Mouse (Mus musculus): ENCODE data around the gene Rerg.

Rerg gene

DNA sequence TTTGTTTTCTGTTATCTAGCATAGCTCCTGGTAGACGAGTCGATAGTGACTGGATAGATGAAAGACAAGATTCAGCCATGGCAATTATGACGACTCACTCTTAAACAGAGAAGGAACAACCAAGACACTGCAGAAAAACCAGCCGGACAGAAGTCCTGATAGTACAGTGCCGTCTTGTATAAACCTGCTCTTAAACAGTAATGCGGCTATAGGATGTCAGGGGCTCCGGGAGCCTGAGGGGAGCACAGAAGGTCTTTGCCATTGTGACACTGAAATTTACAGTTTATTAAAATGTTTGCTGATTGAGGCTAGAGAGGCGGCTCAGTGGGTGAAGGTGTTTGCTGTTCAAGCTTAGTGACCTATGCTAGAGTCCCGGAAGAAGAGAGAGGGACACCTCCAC is 98.8 kb downstream of the Rerg start:
- no peak for DNase-seq

DNA sequence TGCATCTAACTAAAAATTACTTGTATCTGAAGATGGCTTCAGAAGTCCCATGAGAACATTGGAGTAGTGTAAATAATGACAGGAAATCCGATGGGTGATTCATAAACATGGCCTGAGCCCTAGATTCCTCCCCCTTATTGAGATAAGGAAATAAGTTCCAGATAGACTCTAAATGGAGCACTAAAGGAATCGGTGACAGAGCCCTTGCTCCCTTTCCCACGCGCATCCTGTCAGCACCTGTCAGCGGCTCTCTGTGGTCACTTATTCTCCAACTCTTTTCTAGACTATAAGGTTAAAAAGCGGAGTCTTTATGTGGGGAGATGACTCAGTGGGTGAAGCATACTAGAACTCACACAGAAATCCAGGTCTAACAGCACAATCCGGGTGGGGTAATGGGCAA is 104.8 kb downstream of the Rerg start:
- DNase-seq = no peak

DNA sequence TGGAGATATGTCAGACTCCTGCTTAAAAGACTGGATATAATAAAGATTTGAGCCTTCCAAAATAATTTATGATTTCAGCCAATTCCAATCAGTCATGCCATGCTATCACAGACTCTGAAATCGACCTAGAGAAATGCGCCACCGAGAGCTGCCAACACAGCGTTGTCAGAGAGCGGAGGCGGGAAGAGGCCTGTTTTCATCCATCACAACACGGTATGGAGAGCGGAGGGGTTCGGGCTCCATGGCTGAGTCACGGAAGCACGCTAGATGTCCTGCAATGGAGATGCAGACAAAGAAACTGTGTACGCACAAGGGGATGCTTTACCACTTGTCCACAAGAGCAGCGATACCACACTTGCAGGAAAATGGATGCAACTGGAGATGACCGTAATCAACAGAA is 105.5 kb downstream of the Rerg start:
- no peak for DNase-seq

DNA sequence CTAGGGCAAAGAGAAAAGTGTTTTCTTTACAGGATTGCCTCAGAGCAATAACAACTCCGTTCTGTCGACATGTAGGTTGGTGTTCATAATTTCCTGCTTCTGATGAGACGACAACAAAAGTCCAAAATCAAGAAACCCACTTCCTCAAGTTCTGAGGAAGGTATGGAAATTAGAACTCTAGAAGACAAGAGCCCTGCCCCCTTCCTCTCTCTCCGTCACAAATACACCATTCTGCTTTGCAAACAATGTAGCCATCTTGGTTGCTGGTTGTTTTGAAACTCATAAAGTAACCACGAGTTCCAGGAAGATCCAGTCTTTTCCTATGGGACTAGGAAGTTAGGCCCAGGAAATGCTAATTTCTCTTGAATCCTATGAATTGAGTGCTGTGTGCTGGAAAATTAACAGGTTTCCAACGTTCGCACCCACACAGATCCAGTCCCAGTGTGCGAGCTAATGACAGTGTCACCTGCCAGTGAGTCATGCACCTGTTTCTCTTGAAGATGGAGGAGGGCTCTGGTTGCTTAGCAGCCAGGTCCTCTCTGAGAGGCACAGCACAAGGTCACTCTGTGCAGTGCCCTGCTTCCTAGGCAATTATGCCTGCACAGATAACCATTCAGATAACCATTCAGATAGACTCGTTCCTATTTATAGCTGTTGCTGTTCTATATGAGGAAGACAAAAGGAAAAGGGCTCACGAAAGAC is 106.9 kb downstream of the Rerg start:
- no peak for DNase-seq

DNA sequence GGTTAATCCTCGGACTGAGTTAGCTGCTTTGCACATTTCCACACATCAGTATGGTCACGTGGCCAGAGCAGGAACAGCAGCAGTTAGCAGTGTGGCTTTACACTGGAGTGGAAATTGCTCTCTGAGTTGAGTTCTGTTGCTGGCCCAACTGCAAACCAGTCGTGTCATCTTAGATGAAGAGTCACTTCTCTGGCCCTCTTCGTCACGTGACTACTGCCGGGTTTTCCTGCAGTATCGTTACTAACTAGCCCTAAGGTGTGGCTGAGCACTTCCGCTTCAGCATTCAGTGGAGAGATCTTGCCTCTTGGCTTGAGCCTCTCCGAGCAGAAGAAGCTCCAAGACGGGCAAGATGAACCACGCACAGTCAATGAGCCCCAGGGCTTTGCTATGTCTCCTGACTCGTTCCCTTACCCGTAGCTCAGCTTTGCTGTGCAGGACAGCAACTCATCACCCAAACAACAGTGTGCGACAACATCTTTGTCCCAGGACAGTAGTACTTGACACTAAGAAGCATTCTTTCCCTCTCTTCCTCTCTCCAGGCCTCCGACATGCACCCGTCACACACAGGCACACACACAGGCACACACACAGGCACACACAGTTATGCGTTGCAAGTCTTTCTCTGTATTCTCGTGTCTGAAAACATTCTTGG is 108.3 kb downstream of the Rerg start:
- no peak for DNase-seq

DNA sequence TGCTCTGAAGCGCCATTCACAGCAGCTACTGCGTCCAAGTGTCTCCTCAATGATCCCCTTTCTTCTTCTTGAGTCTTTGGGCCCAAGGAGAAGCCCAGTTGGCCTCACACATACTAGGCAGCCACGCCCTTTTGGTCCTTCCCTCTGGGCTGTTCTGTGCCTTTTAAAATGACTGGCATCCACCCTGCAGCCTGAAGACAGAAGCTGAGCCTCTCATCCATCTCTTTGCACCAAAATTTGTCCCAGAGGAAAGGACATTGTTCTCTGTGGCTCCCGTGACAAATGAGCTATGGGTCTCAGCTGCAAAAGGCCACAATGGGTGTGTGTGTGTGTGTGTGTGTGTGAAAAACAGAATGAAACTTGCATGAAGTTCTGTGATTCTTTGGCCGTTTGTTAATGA is 109.7 kb downstream of the Rerg start:
- no peak for DNase-seq

DNA sequence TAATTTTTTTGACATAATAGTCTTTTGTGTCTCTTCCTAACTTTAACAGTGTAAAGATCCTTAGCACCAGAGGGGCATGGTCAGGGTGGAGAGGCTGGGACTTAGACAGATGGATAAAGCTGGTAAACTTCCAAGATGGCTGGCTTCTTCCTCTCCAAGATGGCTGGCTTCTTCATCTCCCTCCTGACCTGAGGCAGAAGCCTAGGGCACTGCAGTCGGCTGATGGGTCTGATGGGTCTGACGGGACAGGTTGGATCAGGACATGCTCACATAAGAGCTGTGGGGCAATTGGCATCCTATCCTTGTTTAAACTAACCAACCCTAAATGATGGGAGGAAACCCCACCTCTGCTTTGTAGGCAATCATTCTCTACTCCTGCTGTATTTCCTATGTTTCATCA is 112.0 kb downstream of the Rerg start:
- no peak for DNase-seq

DNA sequence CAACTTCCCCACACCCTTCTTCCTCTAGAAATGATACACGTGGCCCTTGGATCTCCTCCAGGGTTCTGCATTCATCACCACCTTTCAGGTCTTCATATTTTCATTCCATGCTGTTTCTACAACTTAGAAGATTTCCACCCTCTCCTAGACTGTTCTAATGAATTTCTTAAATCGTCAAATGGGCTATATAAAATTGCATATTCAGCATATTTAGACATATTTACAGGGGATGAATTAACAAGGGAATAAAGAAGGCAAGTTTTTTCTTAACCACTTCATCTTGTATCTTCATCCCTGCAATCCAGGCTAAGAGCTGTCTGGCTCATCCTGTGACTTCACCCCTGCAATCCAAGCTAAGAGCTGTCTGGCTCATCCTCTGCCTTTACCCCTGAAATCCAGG is 116.2 kb downstream of the Rerg start:
- DNase-seq = no peak

DNA sequence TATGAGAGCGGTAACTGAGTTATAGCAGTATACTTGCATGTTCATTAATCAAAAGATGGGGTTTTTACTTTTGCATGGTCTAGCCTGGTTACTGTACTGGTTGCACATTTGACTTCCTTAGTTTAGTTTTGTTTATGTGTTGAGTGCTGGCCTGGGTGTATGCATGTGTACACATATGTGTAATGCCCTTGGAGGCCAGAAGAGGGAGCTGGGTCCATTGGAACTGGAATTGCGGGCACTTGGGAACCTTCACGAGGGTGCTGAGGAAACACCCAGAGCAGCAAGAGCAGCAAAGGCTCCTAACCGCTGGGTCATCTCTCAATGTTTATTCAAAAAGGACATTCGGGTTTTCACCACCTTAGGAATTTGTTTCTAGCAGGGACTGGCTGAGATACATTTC is 116.8 kb downstream of the Rerg start:
- DNase-seq = peak; percentile 45 to 74

DNA sequence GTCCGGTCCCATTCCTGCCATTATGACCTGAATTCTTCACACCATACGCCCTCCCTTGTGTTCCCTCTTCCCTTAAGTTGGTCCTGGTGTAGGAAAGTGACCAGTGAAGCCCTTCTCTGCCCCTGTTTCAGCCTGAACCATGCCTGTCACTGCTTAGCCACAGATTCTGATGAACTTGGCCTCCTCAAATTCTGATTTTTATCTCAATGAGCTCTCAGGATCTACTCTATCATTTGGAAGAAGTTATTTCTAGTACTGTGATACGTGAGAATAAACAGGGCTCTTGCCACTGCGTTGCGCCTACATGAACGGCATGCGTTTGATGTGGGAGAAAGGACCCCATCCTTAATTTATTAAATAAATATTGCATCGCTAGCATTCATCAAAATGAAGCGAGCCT is 117.3 kb downstream of the Rerg start:
- DNase-seq = no peak

DNA sequence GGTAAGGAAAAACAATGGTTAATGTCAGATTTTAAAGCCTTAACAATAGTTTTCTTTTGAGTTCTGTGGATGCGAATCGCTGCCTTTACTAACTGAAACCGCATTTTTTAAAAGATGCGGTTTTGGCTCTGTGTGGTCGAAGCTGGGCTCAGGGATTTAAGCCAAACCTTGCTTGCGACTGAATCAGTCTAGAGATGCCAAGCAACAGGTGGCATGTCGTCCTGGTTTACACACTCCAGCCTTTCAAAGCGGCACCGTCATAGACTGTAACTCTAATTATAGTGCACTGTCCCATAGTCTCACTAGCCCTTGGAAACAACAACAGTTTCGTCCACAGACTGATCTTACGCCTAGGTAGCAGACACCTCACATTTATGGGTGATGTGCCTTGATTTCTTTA is 123.3 kb downstream of the Rerg start:
- no peak for DNase-seq

DNA sequence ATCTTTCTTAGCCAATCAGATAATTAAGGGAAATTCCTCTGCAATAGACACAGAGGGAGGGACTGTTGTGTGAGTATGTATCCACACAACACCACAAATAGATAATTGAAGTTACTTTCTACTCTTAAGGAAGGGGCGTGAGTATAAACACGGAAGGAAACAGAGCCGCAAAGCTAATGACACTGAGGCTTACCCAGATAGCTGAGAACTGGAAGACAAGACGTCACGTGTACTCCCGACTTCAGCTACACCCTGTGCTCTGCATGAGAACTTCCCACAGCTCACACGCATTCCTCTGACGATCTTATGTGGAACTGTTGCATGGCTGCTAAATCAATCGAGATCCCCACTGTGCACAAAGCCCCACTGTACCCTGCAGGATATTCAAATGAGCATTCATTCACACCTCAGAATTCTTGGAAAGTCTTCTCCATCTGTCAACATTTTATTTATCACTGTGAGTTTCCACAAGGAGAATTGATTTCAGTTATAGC is 125.2 kb downstream of the Rerg start:
- DNase-seq = no peak

DNA sequence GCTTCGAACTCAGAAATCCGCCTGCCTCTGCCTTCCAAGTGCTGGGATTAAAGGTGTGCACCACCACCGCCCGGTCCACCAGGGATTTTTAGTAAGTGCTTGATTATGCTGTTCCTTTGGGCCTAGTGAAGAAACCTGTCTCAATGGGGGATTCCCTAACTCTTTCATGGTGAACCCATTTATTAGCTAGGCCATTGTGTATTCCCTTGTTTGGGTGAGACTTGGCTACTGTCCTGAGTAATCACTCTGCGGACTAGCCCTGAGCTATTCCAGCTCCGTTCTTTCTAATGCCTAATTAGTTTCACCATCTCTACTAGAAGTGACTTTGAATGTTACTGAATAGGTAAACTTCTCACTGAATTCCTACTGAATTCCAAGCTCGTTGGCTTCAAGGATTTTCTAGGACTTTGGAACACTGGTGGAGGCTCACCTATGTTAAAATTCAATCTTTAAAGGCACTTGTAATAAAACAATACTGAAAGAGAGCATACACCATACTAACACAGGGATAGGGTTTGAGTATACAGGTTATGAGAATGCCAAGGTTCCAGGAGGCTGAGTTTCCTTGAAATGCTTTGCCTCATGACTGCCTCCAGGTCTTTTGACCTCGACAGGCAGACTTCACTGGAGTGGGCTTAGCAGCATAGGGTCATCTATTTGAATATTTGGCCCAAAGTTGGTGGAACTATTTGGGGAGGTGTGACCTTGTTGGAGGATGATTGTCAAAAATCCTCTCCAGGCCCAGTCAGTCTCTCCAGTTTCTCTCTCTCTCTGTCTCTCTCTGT is 134.5 kb downstream of the Rerg start:
- DNase-seq = peak in 1 of 2 experiments; percentile 14

DNA sequence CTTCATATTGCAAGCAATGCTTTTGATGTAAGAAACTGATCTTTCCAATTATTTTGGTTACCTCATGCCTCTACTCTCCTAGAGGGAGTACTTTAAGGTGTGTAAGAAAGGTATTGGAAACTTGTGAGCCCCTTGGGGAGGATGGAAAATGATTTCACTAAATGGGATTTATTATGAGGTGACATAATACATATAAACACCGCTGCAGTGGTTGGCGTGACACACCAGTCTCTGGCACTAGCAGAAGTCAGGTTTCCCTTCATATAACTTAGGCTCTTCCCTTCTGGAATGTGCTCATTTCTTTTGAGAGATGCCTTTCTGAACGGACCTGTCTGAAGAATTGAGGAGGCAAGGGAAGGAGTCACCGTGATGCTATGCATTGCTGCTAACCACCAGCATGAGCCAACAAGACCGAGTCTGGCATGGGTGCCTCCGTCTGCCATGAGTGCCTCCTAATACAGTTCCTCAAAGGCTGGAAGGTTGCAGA is 139.6 kb downstream of the Rerg start:
- DNase-seq = no peak

DNA sequence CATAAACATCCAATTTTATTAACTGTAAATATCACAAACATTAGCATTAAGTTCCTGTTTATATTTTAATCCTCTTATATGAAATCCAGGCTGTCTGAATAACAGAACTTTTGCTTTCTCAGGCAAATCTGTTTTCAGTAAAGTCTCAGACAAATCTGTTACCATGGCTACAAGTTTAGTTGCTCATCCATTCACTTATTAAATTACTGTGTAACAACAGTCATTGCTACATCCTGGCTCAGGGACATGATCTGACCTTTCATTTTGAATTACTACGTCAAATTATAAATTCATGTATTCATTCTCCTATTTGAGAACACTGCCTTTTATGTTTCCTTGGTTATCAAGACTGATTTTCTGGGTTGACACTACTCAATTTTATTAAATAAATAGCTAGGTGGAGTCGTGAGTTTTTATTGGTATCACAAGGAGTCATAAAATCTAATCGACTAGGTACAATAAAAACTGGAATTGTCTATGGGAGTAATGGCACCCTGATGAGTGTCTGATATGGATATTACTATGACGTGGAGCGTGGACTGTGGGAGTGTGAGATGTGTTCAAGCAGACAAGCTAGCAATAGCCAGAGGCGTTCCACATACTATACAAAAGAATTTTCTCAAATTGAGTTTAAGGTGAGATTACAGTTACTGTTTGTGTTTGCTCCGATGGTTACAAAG is 140.2 kb downstream of the Rerg start:
- no peak for DNase-seq

DNA sequence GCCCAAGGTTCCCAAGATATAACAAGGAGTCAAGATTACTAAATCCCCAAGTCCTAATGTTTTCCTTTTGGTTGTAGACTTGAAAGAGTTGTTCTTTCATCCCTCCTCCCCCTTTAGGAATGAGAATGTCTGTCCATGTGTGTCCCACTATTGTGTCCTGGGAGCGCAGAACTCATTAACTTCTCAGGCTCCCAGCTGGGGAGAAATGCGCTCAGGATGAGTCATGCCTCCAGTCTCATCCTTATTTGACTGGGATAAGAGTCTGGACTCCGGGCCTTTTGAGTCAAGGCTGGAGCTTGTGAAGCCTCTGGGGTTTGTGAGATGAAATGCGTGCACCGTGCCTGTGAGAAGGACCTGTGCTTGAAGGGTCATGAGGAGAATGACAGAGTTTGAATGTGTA is 144.8 kb downstream of the Rerg start:
- no peak for DNase-seq

DNA sequence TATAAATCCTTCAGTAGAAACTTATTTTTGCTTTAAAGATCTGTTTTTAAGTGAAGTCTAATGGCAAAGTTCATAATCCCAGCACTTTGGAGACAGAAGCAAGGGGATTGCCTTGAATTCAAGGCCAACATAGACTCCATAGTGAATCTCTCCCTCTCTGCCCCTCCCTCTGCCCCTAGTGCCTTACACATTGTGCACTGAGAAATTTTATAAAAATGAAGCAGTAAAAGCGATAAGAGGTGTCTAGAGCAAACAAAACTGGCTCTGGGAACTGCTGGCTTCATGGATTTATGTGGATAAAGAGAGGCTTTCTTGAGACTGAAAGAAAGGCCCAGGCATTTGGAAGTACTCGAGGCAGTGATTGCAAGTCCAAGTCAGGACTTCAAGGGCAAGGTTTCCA is 145.8 kb downstream of the Rerg start:
- no peak for DNase-seq

DNA sequence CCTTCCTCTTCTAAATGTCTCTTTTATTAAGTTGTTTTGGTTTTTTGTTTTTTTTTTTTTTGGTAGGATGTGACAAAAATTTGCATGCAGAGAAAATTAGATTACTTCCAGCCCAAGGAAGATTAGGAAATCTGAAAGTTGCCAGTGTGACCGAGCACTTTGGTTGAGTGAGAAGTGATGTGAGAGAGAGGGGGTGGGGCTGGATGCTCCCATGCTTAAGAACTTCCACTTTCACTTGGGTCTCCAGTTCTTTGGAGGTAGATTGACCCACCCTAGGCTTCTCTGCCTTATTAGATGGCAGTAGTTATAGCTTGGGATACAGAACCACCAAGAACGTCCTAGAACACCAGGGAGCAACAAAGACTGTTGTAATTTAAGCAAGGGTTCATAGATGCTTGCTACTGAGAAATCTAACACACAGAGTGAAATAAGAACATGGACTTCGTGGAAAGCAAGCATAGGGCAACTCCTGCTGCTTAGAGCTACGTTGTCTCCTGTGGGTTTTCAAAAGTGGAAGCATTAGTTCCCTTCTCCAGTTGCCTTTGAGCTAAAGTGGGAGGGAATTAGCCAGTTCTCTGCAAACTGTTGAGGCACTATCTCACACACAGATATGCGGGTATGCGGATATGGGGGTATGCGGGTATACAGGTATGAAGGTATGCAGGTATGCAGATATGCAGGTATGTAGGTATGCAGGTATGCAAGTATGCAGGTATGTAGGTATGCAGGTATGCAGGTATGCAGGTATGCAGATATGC is 152.9 kb downstream of the Rerg start:
- no peak for DNase-seq

DNA sequence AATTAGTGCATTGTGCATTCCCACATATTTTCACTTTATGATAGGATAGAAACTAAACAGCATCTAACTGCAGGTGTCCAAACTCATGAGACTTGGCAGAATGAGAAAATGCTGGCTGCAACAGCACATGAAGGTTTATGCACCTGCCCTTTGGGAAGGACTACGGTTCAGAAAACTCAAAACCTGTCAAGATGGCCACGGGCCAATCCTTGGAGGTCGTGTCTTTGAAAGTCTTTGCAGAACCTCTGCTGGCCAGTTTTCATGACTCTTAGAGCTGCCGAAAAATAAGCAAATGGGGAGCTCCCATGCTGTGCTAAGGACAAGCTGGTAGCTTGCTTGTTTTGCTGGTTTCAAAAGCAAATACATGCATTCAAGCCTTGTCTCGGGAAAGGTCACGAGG is 156.0 kb downstream of the Rerg start:
- DNase-seq = peak in 1 of 2 experiments; percentile 20

DNA sequence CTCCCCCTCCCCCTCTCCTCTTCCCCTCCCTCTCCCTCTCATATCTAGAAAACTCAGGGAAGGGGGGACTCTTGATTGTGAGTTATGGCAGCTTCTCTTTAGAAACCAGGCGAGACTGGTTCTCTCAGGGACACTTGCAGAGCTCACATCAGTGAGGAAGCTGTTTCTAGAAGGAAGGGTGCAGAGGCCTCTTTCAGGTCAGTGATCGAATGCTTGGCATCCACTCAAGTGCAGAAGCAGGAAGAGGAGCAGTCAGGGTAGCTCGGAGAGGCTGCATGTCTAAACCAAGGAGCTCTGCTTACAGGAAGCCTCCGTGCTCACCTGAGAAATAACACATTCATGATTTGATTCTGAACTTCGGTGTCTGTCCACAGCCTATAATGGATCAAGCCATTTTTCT is 159.1 kb downstream of the Rerg start:
- DNase-seq = no peak

Data from kidney, postnatal 36 days (tissue).